Mouse (Mus musculus): Measurements from ENCODE around the gene A730046J19Rik.

DNA sequence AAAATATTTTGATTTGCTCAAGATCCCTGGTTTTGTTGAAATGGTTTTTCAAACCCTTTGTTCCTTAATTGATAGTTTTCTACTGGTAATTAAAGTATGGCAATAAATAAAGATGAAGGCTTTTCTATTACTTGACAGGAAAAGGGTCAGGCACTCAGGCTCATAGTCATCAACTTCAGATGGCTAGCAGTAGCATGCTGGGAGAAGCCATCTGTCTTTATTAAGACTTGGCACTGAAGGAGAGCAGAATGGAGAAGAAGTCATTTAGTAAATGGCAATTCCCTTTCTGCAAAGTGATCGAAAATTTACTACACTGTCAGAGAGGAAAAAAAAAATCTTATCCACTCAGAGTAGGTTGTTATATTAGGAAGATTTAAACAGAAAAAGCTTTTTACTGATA is 17.2 kb upstream of the A730046J19Rik start:
- TF ChIP-seq CTCF (IDR thresholded peaks at IDR 0.05; ENCODE audit: control insufficient read depth, insufficient read depth, insufficient read length) (no peak), MYOG (IDR thresholded peaks at IDR 0.05; ENCODE audit: control insufficient read depth, extremely low read depth, insufficient read length) (no peak), USF1 (IDR thresholded peaks at IDR 0.05; ENCODE audit: low read depth) (no peak), MAX (IDR thresholded peaks at IDR 0.05) (no peak), CEBPB (IDR thresholded peaks at IDR 0.05; ENCODE audit: low read depth) (no peak), FOSL1 (IDR thresholded peaks at IDR 0.05; ENCODE audit: insufficient read depth, low read length, poor library complexity, severe bottlenecking) (no peak)
